Mouse (Mus musculus) left cerebral cortex, postnatal 25 days (tissue): Measurements from ENCODE around the gene Hist1h4h. TPM values are rescaled to one million over a fixed set of nuclear protein-coding genes. Genes with fewer than 3 reads are reported as not detected.
A peak's percentile ranks its signal among the peaks of the same experiment; 100 is the strongest.
"Not testable (repeated sequence)": the region's sequence is repeated elsewhere in the genome, so short reads cannot be mapped to it uniquely, and the experiment has no call there.

ENCODE experiments used
- DNase-seq, 2 experiments: peaks; one replicate each; pipeline ENCODE4 v3.0.0; 2022; ENCODE audit warnings: low spot score in 2 of 2, mixed read lengths in 1 of 2
- intact Hi-C: fragments of 180-260 bp; cut with DNase I; formaldehyde crosslinking; loops from one replicate; pipeline ENCODE4 v1.15.1; 2025
- total RNA-seq, 2 experiments: library from RNA; stranded (reverse); gene quantifications; 2 replicates each; pipeline ENCODE4 v1.2.3; 2021

The Hist1h4h gene
- total RNA-seq, 2 experiments from 2014 or later: 300 to 349 TPM

- intact Hi-C loops, DNase-seq: not testable (repeated sequence)
Measured at GRCm38 (mm10) chr13:23570261-23571021, 39.6 kb downstream of the Hist1h4h start.

- intact Hi-C loops: no loop called here
- peak; percentile 84 to 96 for DNase-seq
Measured at GRCm38 (mm10) chr13:23571022-23571503, 40.2 kb downstream of the Hist1h4h start, which contains the start of the genes Hist1h2ae and Hist1h2bg. Hist1h2ae (minus strand) TSS chr13:23571220. Hist1h2bg (plus strand) TSS chr13:23571396.

DNA sequence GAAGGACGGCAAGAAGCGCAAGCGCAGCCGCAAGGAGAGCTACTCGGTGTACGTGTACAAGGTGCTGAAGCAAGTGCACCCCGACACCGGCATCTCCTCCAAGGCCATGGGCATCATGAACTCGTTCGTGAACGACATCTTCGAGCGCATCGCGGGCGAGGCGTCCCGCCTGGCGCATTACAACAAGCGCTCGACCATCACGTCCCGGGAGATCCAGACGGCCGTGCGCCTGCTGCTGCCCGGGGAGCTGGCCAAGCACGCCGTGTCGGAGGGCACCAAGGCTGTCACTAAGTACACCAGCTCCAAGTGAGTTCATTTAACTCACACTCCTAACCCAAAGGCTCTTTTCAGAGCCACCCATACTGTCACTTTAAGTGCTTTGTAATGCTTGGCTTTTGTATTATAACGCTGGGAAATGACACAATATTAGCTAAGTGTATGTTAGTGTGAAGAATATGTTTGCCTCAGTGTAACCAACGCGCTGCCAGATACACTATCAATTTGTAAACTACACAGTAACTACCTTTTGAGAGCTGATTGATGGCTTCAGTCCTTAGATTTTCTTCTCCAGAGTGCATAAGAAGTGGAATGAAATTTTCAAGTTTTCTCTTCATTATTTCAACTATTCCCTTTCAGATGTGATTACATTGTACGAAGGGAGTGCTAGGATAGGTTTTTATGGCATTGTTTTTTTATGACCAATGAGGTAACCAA, 40.8 kb downstream of the Hist1h4h start:
- intact Hi-C loops, DNase-seq: not testable (repeated sequence)

- no peak for DNase-seq
- intact Hi-C loops: no loop called here
Measured at GRCm38 (mm10) chr13:23572218-23573033, 41.6 kb downstream of the Hist1h4h start.

- DNase-seq, intact Hi-C loops: not testable (repeated sequence)
Measured at GRCm38 (mm10) chr13:23573034-23573897, 42.4 kb downstream of the Hist1h4h start.

GRCm38 (mm10) chr13:23573898-23574524, 43.2 kb downstream of the Hist1h4h start, which contains the start of the genes Hist1h2bf and Hist1h2ad:
Hist1h2bf (minus strand) TSS chr13:23574196.
Hist1h2ad (plus strand) TSS chr13:23574381.
- intact Hi-C loops: loop anchor here (2.0 kb wide), 1 partner anchor 1857 kb away; the partner anchor contains the start of genes Hist1h2ai, Hist1h2bl and Hist1h3h
- DNase-seq: peak; percentile 95 to 99

DNA sequence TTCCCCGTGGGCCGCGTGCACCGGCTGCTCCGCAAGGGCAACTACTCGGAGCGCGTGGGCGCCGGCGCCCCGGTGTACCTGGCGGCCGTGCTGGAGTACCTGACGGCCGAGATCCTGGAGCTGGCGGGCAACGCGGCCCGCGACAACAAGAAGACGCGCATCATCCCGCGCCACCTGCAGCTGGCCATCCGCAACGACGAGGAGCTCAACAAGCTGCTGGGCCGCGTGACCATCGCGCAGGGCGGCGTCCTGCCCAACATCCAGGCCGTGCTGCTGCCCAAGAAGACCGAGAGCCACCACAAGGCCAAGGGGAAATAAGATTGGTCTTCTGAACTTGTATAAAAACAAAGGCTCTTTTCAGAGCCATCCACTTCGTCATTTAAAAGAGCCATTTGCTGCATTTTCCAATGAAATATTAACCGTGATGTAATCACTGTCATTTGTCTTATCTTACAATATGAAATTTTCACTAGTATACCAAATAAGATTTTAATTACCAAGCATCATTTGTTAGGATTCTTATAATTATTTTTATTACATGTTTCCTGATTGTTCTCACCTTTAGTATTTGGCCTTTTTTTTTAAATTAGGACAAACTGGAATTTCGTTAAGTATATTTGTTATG, 43.8 kb downstream of the Hist1h4h start:
- DNase-seq: not testable (repeated sequence)
- intact Hi-C loops: loop anchor here (2.0 to 5.0 kb wide), 2 partner anchors 183 to 1858 kb away; partner anchors contain the start of genes Hist1h2ai, Hist1h2bl, Hist1h3h and Hist1h4b

- DNase-seq: peak; percentile 75 to 88
- intact Hi-C loops: loop anchor here (2.0 to 5.0 kb wide), 2 partner anchors 182 to 1859 kb away; partner anchors contain the start of genes Hist1h2ai, Hist1h2bl, Hist1h3h and Hist1h4b
Measured at GRCm38 (mm10) chr13:23575271-23575851, 44.5 kb downstream of the Hist1h4h start, which contains the start of gene Hist1h3d. Hist1h3d (plus strand) TSS chr13:23575763.

GRCm38 (mm10) chr13:23575864-23576313, 45.0 kb downstream of the Hist1h4h start:
- intact Hi-C loops: loop anchor here (2.0 to 5.0 kb wide), 2 partner anchors 181 to 1859 kb away; partner anchors contain the start of genes Hist1h2ai, Hist1h2bl, Hist1h3h and Hist1h4b

GRCm38 (mm10) chr13:23576351-23576881, 45.6 kb downstream of the Hist1h4h start:
- DNase-seq: no peak
- intact Hi-C loops: loop anchor here (5.0 kb wide), 1 partner anchor 181 kb away; the partner anchor contains the start of gene Hist1h4b

More at GRCm38 (mm10) chr13:23575864-23576313, 45.0 kb downstream of the Hist1h4h start:
- DNase-seq: not testable (repeated sequence)

- intact Hi-C loops: loop anchor here (5.0 kb wide), 1 partner anchor 180 kb away; the partner anchor contains the start of gene Hist1h4b
- no peak for DNase-seq
Measured at GRCm38 (mm10) chr13:23576906-23577639, 46.2 kb downstream of the Hist1h4h start.

- intact Hi-C loops: loop anchor here (5.0 kb wide), 1 partner anchor 179 kb away; the partner anchor contains the start of gene Hist1h4b
- DNase-seq: no peak
Measured at GRCm38 (mm10) chr13:23577835-23578234, 47.0 kb downstream of the Hist1h4h start.
